Mouse (Mus musculus) liver, adult 2 months (tissue): ENCODE measurements around the gene H2al1g.
"Not testable (repeated sequence)": the region's sequence is repeated elsewhere in the genome, so short reads cannot be mapped to it uniquely, and the experiment has no call there.

Experiments used
- CTCF ChIP-seq: fragments of 200-500 bp; IDR thresholded peaks from 2 replicates; pipeline ENCODE4 v1.5.1; 2011; ENCODE audit warnings: low read depth, low read length, control low read depth
- POLR2A ChIP-seq: fragments of 200-500 bp; IDR thresholded peaks from 2 replicates; pipeline ENCODE4 v1.6.1; 2011; ENCODE audit warnings: low read length, control low read depth; ENCODE audit not compliant: insufficient read depth; ENCODE audit errors: extremely low read depth

DNA sequence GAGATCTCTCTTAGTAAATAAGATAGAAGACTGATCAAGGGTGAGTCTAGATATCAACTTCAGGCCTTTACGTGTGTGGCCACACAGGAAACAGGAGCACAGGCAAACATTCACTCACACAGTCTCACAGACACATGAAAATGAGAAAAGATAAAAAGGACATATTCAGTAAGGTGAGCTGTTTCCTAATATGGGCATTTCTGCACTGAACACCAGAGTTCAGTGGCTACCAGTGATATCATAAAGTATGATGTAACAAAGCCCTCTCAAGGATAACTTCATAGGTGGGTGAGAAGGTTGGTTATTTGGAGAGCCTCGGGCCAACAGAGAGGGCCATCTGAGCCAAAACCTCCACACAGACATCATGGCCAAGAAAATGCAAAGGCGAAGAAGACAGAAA lies 19.1 kb upstream of the H2al1g start, which contains the start of gene H2al1a:
- TF ChIP-seq POLR2A, CTCF: not testable (repeated sequence)
